21 mouse cellular contexts compared by ENCODE assay signal in the genomic region with DNA sequence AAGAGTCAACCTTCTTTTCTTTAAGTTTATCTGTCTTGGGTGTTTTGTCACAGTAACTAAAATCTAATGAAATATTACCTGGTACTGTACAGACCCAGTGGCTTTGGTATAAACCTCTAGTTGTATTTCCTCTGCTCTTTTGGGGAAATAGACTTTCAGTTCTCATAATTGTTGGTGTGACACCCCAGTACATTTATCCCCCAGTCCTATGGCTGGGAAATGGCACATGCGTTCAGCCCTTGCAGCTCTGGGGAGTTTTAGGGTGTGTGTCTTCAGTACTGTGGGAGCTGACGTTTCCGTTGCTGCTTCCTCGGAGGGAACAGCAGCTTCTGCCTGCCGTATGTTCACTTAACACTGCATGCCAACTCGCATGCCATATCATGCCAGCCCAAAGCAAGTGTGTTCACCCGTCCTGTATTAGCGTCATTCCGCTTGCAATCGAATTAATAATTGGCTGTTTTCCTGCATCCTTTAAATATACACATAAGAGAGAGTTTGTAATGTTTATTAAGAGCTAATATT. TPM values are rescaled to one million over a fixed set of nuclear protein-coding genes. Genes with fewer than 3 reads are reported as not detected.
DNase-seq lines count a peak whose midpoint lies in the region; TF ChIP-seq lines count a peak whose summit lies in the region.
"Had no signal": no experiment of that assay in that cellular context is flagged by ENCODE, and none has a peak within 500 bp of the region (broad histone marks: within the 10 kb centered on the region; RNA-seq: fewer than 3 reads in every experiment).

No protein-coding gene starts in this region.

- H3K4me1 ChIP-seq in cerebellum, adult 2 months (ENCODE audit: control insufficient read depth, insufficient read depth, low read length): peaks cover 3% of the 10 kb centered on the region
- H3K4me1 ChIP-seq: hindbrain, embryonic 15.5 days; kidney, embryonic 15.5 days; limb, embryonic 13.5 days had no signal

- TF ChIP-seq CTCF in cerebellum, adult 2 months (IDR thresholded peaks at IDR 0.05; ENCODE audit: borderline replicate concordance, insufficient read depth, low read depth, low read length): no peak
- no peak for TF ChIP-seq CTCF in layer of hippocampus, adult 2 months (conservative IDR thresholded peaks at IDR 0.05)

- no peak for TF ChIP-seq POLR2A in cerebellum, adult 2 months (IDR thresholded peaks at IDR 0.05; ENCODE audit: borderline replicate concordance, insufficient read depth, low read length)

- no peak overlapping the region for H3K27ac ChIP-seq in cerebellum, adult 2 months (ENCODE audit: insufficient read depth, low read length)
- no peak overlapping the region for H3K27ac ChIP-seq in layer of hippocampus, adult 2 months
- H3K27ac ChIP-seq: hindbrain, embryonic 15.5 days; kidney, embryonic 15.5 days; limb, embryonic 13.5 days; neural tube, embryonic 15.5 days had no signal

- no peak overlapping the region for H3K4me3 ChIP-seq in cerebellum, adult 2 months (replicated peaks; ENCODE audit: insufficient read depth, low read depth, low read length)
- no peak overlapping the region for H3K4me3 ChIP-seq in layer of hippocampus, adult 2 months
- H3K4me3 ChIP-seq: hindbrain, embryonic 15.5 days; kidney, embryonic 15.5 days; limb, embryonic 13.5 days; neural tube, embryonic 15.5 days had no signal

- H3K27me3 ChIP-seq in cerebellum, adult 2 months (ENCODE audit: control insufficient read depth, insufficient read depth, low read length): no peaks in the 10 kb centered on the region
- H3K27me3 ChIP-seq: hindbrain, embryonic 15.5 days; kidney, embryonic 15.5 days; limb, embryonic 13.5 days; neural tube, embryonic 15.5 days had no signal

- peak; percentile 32 to 77 for DNase-seq in layer of hippocampus, adult 18-20 months (ENCODE audit: low spot score in 2 of 2)
- DNase-seq in layer of hippocampus, postnatal 25 days (ENCODE audit: extremely low spot score in 1 of 2, low spot score in 1 of 2): no peak
- peak; percentile 12 for DNase-seq in cerebellum, adult 11 months
- DNase-seq in cerebellum, adult 2 months: peak; percentile 28 to 44
- peak; percentile 27 to 42 for DNase-seq in layer of hippocampus, adult 2 months (ENCODE audit: low spot score in 2 of 2)
- no peak for DNase-seq in kidney, adult 18-20 months
- no peak for DNase-seq in T-cell, adult 2 months (ENCODE audit: low spot score)
- no peak for DNase-seq in thymus, adult 18-20 months
- DNase-seq: adrenal gland, adult 8-10 months; embryo, embryonic 11 days; heart, adult 18-20 months; thymus, postnatal 4 days had no signal

- WGBS in cerebellum, adult 2 months: 12% methylated on average over 10 of the region's 10 CpGs

RNA-seq across cellular contexts. Expression of gene Naa11, which starts 46.4 kb away (rescaled TPM):
- total RNA-seq in layer of hippocampus, adult 18-20 months (2021): not detected
- total RNA-seq in layer of hippocampus, postnatal 25 days (2021): not detected
- not detected in 2 replicates for polyA plus RNA-seq in cerebellum, adult 2 months (2012; rRNA removed)
- not detected for total RNA-seq in layer of hippocampus, adult 2 months (2021)
- total RNA-seq: adrenal gland, adult 8-10 months; heart, adult 18-20 months; layer of hippocampus, postnatal 10 days; MEL had no signal
- polyA plus RNA-seq: CD4-positive, CD25-positive, alpha-beta regulatory T cell, adult 4 months; hindbrain, embryonic 15.5 days; kidney, embryonic 15.5 days; limb, embryonic 13.5 days; liver, embryonic 16.5 days; midbrain, embryonic 11.5 days; neural tube, embryonic 15.5 days had no signal

Comparison
In these comparisons a context has a peak if more than half of its experiments do, and no peak if none do; other contexts are left out.
1. DNase-seq: peak in layer of hippocampus, adult 18-20 months (2 of 2), cerebellum, adult 11 months (single experiment), cerebellum, adult 2 months (2 of 2) and layer of hippocampus, adult 2 months (2 of 2); none in layer of hippocampus, postnatal 25 days (0 of 2), kidney, adult 18-20 months (single experiment), T-cell, adult 2 months (single experiment) and thymus, adult 18-20 months (0 of 2).